ENCODE assay signal across 8 mouse cellular contexts in the genomic region with DNA sequence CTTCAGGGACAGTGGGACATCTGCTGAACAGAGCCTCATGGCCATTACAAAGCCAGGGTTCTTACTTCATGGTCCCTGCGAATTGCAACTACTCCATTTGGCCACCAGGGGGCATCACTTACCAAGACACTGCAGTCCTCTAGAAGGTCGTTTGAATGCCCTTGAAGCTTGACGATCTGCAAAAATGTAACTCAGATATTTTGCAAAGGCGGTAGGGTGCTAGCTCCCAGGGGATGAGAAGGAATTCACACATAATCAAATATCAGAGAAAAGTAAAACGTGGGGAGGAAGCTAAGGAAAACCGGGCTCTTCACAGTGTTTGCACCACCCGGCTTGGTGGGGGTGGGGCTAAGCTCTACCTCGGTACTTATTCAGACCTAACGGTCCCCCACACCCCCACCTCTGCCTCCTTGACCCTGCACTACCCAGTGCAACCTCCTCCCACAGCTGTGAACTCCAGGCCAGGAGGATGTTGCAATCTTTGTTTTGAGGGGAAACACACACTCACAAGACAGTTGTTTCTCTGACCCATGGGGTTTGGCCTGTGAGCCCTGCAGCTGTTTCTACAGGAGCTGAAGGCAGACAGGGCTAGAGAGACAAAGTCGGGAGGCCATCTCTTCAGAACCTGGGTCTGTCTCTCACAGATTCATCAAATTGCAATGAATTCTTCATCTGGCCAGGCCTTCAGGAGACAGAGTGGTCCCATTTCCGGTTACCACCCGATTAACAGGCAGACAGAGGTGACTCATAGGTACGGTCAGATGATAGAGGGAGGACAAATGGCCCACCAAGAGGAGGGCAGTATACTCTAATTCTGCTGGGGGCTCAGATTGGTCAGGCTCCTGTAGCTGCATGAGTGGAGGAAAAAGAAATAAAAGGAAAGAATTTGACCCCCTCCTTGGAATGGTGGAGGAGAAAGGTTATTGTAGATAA.
DNase-seq lines count a peak whose midpoint lies in the region; ATAC-seq lines count a peak whose summit lies in the region.

No protein-coding gene starts in this region.

- H3K4me3 ChIP-seq in hindbrain, embryonic 14.5 days (replicated peaks; ENCODE audit: low read length), result 0 out of 2 replicates have a peak overlapping the region, but pooled peaks have one; percentile 5

- no peak overlapping the region for H3K27ac ChIP-seq in hindbrain, embryonic 14.5 days

- no peaks in the 10 kb centered on the region for H3K9me3 ChIP-seq in hindbrain, embryonic 14.5 days (ENCODE audit: control insufficient read depth, low read length)

- H3K4me2 ChIP-seq in hindbrain, embryonic 14.5 days (replicated peaks), result peak overlapping the region; percentile 44

- H3K36me3 ChIP-seq in hindbrain, embryonic 14.5 days (replicated peaks; ENCODE audit: control insufficient read depth, insufficient read depth), result no peaks in the 10 kb centered on the region

- H3K4me1 ChIP-seq in hindbrain, embryonic 14.5 days (replicated peaks; ENCODE audit: control insufficient read depth, insufficient read depth, low read length), result 0 out of 2 replicates have a peak, but pooled peaks cover 3% of the 10 kb centered on the region

- 18% methylated on average over 13 of the region's 13 CpGs for WGBS in hindbrain, embryonic 14.5 days

- no peaks in the 10 kb centered on the region for H3K27me3 ChIP-seq in hindbrain, embryonic 14.5 days (ENCODE audit: control insufficient read depth, insufficient read depth, low read length)

- peak; percentile 60 for DNase-seq in NIH3T3 (ENCODE audit: low read depth)
- DNase-seq in cerebellum, adult 9-10 months, result peak; percentile 81
- peak; percentile 70 to 76 for DNase-seq in frontal cortex, postnatal 25 days (ENCODE audit: low spot score in 2 of 2)
- DNase-seq in hindbrain, embryonic 14.5 days (ENCODE audit: low spot score), result peak; percentile 92
- DNase-seq in left cerebral cortex, adult 11 months (ENCODE audit: low spot score), result peak; percentile 68
- DNase-seq in lung, postnatal 4 days, result peak; percentile 77 to 83
- DNase-seq in retina, postnatal 1 day, result peak; percentile 91
- DNase-seq in thymus, postnatal 4 days, result peak; percentile 76

- peak; percentile 88 for ATAC-seq in hindbrain, embryonic 14.5 days (ENCODE audit: low FRiP score)

- peak overlapping the region; percentile 24; the same call in 1 of the 2 replicates for H3K9ac ChIP-seq in hindbrain, embryonic 14.5 days
